Mouse (Mus musculus): ENCODE results near the gene Pga5.

Gene Pga5

GRCm38 (mm10) chr19:10677915-10678771, at the start of gene Pga5:
Gene Pga5, minus strand, starts transcription at chr19:10678071.
- no peak for TF ChIP-seq GATA4 (IDR thresholded peaks at IDR 0.05; ENCODE audit: insufficient replicate concordance, low read length)

GRCm38 (mm10) chr19:10724629-10725363, 46.9 kb upstream of the Pga5 start:
- TF ChIP-seq GATA4 (IDR thresholded peaks at IDR 0.05; ENCODE audit: insufficient replicate concordance, low read length) = no peak

- TF ChIP-seq GATA4 (IDR thresholded peaks at IDR 0.05; ENCODE audit: insufficient replicate concordance, low read length) = no peak
These were observed 45.8 kb upstream of the Pga5 start for GRCm38 (mm10) chr19:10723649-10724048.

- TF ChIP-seq GATA4 (IDR thresholded peaks at IDR 0.05; ENCODE audit: insufficient replicate concordance, low read length) = no peak
These were observed 45.2 kb upstream of the Pga5 start for GRCm38 (mm10) chr19:10723084-10723483.

- TF ChIP-seq GATA4 (IDR thresholded peaks at IDR 0.05; ENCODE audit: insufficient replicate concordance, low read length) = no peak
These were observed 43.2 kb upstream of the Pga5 start for GRCm38 (mm10) chr19:10721064-10721463.

- TF ChIP-seq GATA4 (IDR thresholded peaks at IDR 0.05; ENCODE audit: insufficient replicate concordance, low read length) = no peak
These were observed 42.7 kb upstream of the Pga5 start for GRCm38 (mm10) chr19:10720524-10720923.

- TF ChIP-seq GATA4 (IDR thresholded peaks at IDR 0.05; ENCODE audit: insufficient replicate concordance, low read length) = no peak
These were observed 41.9 kb upstream of the Pga5 start for GRCm38 (mm10) chr19:10719751-10720150.

- TF ChIP-seq GATA4 (IDR thresholded peaks at IDR 0.05; ENCODE audit: insufficient replicate concordance, low read length) = no peak
These were observed 40.4 kb upstream of the Pga5 start for GRCm38 (mm10) chr19:10718251-10718775.

- no peak for TF ChIP-seq GATA4 (IDR thresholded peaks at IDR 0.05; ENCODE audit: insufficient replicate concordance, low read length)
These were observed 37.6 kb upstream of the Pga5 start for GRCm38 (mm10) chr19:10715476-10715875.

- TF ChIP-seq GATA4 (IDR thresholded peaks at IDR 0.05; ENCODE audit: insufficient replicate concordance, low read length) = no peak
These were observed 37.0 kb upstream of the Pga5 start for GRCm38 (mm10) chr19:10714682-10715475.

- TF ChIP-seq GATA4 (IDR thresholded peaks at IDR 0.05; ENCODE audit: insufficient replicate concordance, low read length) = no peak
These were observed 36.3 kb upstream of the Pga5 start for GRCm38 (mm10) chr19:10714168-10714567.

- no peak for TF ChIP-seq GATA4 (IDR thresholded peaks at IDR 0.05; ENCODE audit: insufficient replicate concordance, low read length)
These were observed 35.7 kb upstream of the Pga5 start for GRCm38 (mm10) chr19:10713551-10713950.

GRCm38 (mm10) chr19:10712646-10713045, 34.8 kb upstream of the Pga5 start:
- no peak for TF ChIP-seq GATA4 (IDR thresholded peaks at IDR 0.05; ENCODE audit: insufficient replicate concordance, low read length)

- TF ChIP-seq GATA4 (IDR thresholded peaks at IDR 0.05; ENCODE audit: insufficient replicate concordance, low read length) = no peak
These were observed 34.3 kb upstream of the Pga5 start for GRCm38 (mm10) chr19:10712194-10712593.

GRCm38 (mm10) chr19:10710751-10711150, 32.9 kb upstream of the Pga5 start:
- TF ChIP-seq GATA4 (IDR thresholded peaks at IDR 0.05; ENCODE audit: insufficient replicate concordance, low read length) = no peak

All from liver, adult (tissue).